Mouse (Mus musculus) forebrain, embryonic 10.5 days (tissue): ENCODE results near the gene Eml2. TPM values are rescaled to one million over a fixed set of nuclear protein-coding genes. Genes with fewer than 3 reads are reported as not detected.
A peak's percentile ranks its signal among the peaks of the same experiment; 100 is the strongest.

Experiments used
- DNase-seq: peaks from one replicate; pipeline ENCODE4 v3.0.0-alpha.2; 2017; ENCODE audit warnings: low spot score; ENCODE audit errors: extremely low spot score
- H3K27ac ChIP-seq: fragments of 300-500 bp; sonication (generic); 2 replicates; pipeline ENCODE4 v1.5.1; 2016; ENCODE audit warnings: mild to moderate bottlenecking
- H3K27me3 ChIP-seq: fragments of 300-500 bp; sonication (generic); 2 replicates; pipeline ENCODE4 v1.6.1; 2016; ENCODE audit warnings: mild to moderate bottlenecking; ENCODE audit not compliant: poor library complexity, severe bottlenecking
- H3K36me3 ChIP-seq: fragments of 300-500 bp; sonication (generic); replicated peaks from 2 replicates; pipeline ENCODE4 v1.6.1; 2016; ENCODE audit warnings: mild to moderate bottlenecking, moderate library complexity
- H3K4me1 ChIP-seq: fragments of 300-500 bp; sonication (generic); 2 replicates; pipeline ENCODE4 v1.6.1; 2016
- H3K4me3 ChIP-seq: fragments of 300-500 bp; sonication (generic); 2 replicates; pipeline ENCODE4 v1.5.1; 2016; ENCODE audit warnings: mild to moderate bottlenecking, moderate library complexity
- H3K9me3 ChIP-seq: fragments of 300-500 bp; sonication (generic); 2 replicates; pipeline ENCODE4 v1.6.1; 2016; ENCODE audit warnings: mild to moderate bottlenecking, moderate library complexity
- WGBS: fragments of 180-500 bp; shearing (Covaris S2); methylation state at CpG from one replicate; pipeline ENCODE4 v1.1.7; 2016; 5-methylcytosine and 5-hydroxymethylcytosine counted together
- microRNA counts: library from miRNA; unstranded; fragments of <30 nt; microRNA quantifications from one replicate; lab custom pipeline; 2017
- microRNA-seq: library from miRNA; unstranded; fragments of <30 nt; microRNA quantifications from one replicate; pipeline ENCODE4, GENCODE M21; 2017
- polyA plus RNA-seq: library from polyadenylated mRNA; unstranded; fragments of >200 nt; fragmentation: Nextera tagmentation; extraction: Ambion mirVana; gene quantifications from 2 replicates; pipeline ENCODE4 v1.2.1, GENCODE M21; 2016

The Eml2 gene
- polyA plus RNA-seq, 1 experiment from 2014 or later, result 6.4 TPM

- no peak for DNase-seq
- 92% methylated on average over 8 of the region's 8 CpGs for WGBS
- no peak overlapping the region for H3K27ac ChIP-seq
- H3K4me1 ChIP-seq, result peaks cover 13% of the 10 kb centered on the region
- peaks cover 29% of the 10 kb centered on the region for H3K36me3 ChIP-seq
- H3K27me3 ChIP-seq, result no peaks in the 10 kb centered on the region
- H3K4me3 ChIP-seq, result 0 out of 2 replicates have a peak overlapping the region, but pooled peaks have one; percentile 3
- H3K9me3 ChIP-seq, result no peaks in the 10 kb centered on the region
Measured at GRCm38 (mm10) chr7:19240905-19241463, 64.8 kb downstream of the Eml2 start.

GRCm38 (mm10) chr7:19242005-19242404 lies 65.8 kb downstream of the Eml2 start:
- Histone ChIP-seq H3K27ac (no peak overlapping the region), H3K36me3 (peaks cover 40% of the 10 kb centered on the region), H3K4me1 (peaks cover 13% of the 10 kb centered on the region), H3K4me3 (no peak overlapping the region), H3K27me3 (no peaks in the 10 kb centered on the region), H3K9me3 (no peaks in the 10 kb centered on the region)
- 93% methylated on average over 1 of the region's 1 CpGs for WGBS
- no peak for DNase-seq

GRCm38 (mm10) chr7:19243858-19244257 lies 67.6 kb downstream of the Eml2 start:
- Histone ChIP-seq H3K4me3 (no peak overlapping the region), H3K27ac (no peak overlapping the region), H3K4me1 (peaks cover 13% of the 10 kb centered on the region), H3K27me3 (no peaks in the 10 kb centered on the region), H3K9me3 (no peaks in the 10 kb centered on the region), H3K36me3 (peaks cover 47% of the 10 kb centered on the region)
- 92% methylated on average over 5 of the region's 5 CpGs for WGBS
- DNase-seq, result no peak

GRCm38 (mm10) chr7:19245083-19245482 lies 68.9 kb downstream of the Eml2 start:
- Histone ChIP-seq H3K4me3 (no peak overlapping the region; the same call in 1 of the 2 replicates), H3K4me1 (peaks cover under 1% of the 10 kb centered on the region), H3K9me3 (no peaks in the 10 kb centered on the region), H3K27me3 (no peaks in the 10 kb centered on the region), H3K27ac (no peak overlapping the region; the same call in 1 of the 2 replicates), H3K36me3 (peaks cover 49% of the 10 kb centered on the region)
- 88% methylated on average over 3 of the region's 3 CpGs for WGBS
- DNase-seq, result no peak

- DNase-seq, result no peak
- no peak overlapping the region for H3K27ac ChIP-seq
- H3K4me3 ChIP-seq, result no peak overlapping the region
- no peaks in the 10 kb centered on the region; the same call in 1 of the 2 replicates for H3K4me1 ChIP-seq
- WGBS, result 94% methylated on average over 1 of the region's 1 CpGs
- H3K9me3 ChIP-seq, result no peaks in the 10 kb centered on the region
- no peaks in the 10 kb centered on the region for H3K27me3 ChIP-seq
- H3K36me3 ChIP-seq, result peaks cover 37% of the 10 kb centered on the region
Measured at GRCm38 (mm10) chr7:19246855-19247254, 70.6 kb downstream of the Eml2 start.

- Histone ChIP-seq H3K4me3 (no peak overlapping the region), H3K4me1 (no peaks in the 10 kb centered on the region; the same call in 1 of the 2 replicates), H3K27ac (no peak overlapping the region), H3K27me3 (no peaks in the 10 kb centered on the region), H3K9me3 (no peaks in the 10 kb centered on the region), H3K36me3 (peaks cover 37% of the 10 kb centered on the region)
- no peak for DNase-seq
- WGBS, result 96% methylated on average over 2 of the region's 2 CpGs
Measured at GRCm38 (mm10) chr7:19247511-19247910, 71.3 kb downstream of the Eml2 start.

GRCm38 (mm10) chr7:19252078-19252477 lies 75.9 kb downstream of the Eml2 start:
- Histone ChIP-seq H3K4me3 (no peak overlapping the region), H3K27me3 (no peaks in the 10 kb centered on the region), H3K27ac (no peak overlapping the region), H3K36me3 (peaks cover 32% of the 10 kb centered on the region), H3K4me1 (no peaks in the 10 kb centered on the region), H3K9me3 (no peaks in the 10 kb centered on the region)
- 86% methylated on average over 4 of the region's 4 CpGs for WGBS
- no peak for DNase-seq

GRCm38 (mm10) chr7:19253437-19253836 lies 77.2 kb downstream of the Eml2 start:
- no peak for DNase-seq
- Histone ChIP-seq H3K9me3 (no peaks in the 10 kb centered on the region), H3K27ac (no peak overlapping the region), H3K27me3 (no peaks in the 10 kb centered on the region), H3K4me3 (no peak overlapping the region), H3K4me1 (peaks cover 11% of the 10 kb centered on the region), H3K36me3 (peaks cover 39% of the 10 kb centered on the region)
- WGBS, result 74% methylated on average over 5 of the region's 5 CpGs

- H3K36me3 ChIP-seq, result peaks cover 57% of the 10 kb centered on the region
- WGBS, result 86% methylated on average over 17 of the region's 17 CpGs
Measured at GRCm38 (mm10) chr7:19255395-19255794, 79.2 kb downstream of the Eml2 start.

More at GRCm38 (mm10) chr7:19255395-19255794, 79.2 kb downstream of the Eml2 start:
- peaks cover 11% of the 10 kb centered on the region for H3K4me1 ChIP-seq
- no peak overlapping the region for H3K27ac ChIP-seq
- H3K27me3 ChIP-seq, result no peaks in the 10 kb centered on the region
- H3K4me3 ChIP-seq, result no peak overlapping the region
- DNase-seq, result no peak
- no peaks in the 10 kb centered on the region for H3K9me3 ChIP-seq

MicroRNAs within 50 kb of the gene (microRNA counts, 519-probe panel; counts per million panel counts)
- 341 counts per million, percentile 65 among the panel's probes with 10 or more counts for microRNA mmu-miR-330 (lab: Ali Mortazavi, UCI)

Small RNAs within 50 kb of the gene (microRNA-seq; reads per million reads assigned to microRNA genes)
- 363 reads per million, percentile 62 among the genes with 10 or more reads in this experiment for gene Mir330

Other genes with a start within 250 kb of the Eml2 start
- gene Nanos2, start 189.0 kb upstream of the Eml2 start, polyA plus RNA-seq, result 0.15 TPM in 1 of 2 replicates, not detected in the other
- 3.9 and 4.4 TPM in 2 replicates for gene Mypop, start 185.2 kb upstream of the Eml2 start, polyA plus RNA-seq
- gene Irf2bp1, start 172.4 kb upstream of the Eml2 start, polyA plus RNA-seq, result 21.3 and 22.1 TPM in 2 replicates
- not detected in 2 replicates for gene Foxa3, start 152.9 kb upstream of the Eml2 start, polyA plus RNA-seq
- gene Sympk, start 152.0 kb upstream of the Eml2 start, polyA plus RNA-seq, result 41.2 and 46.3 TPM in 2 replicates
- gene Rsph6a, start 121.7 kb upstream of the Eml2 start, polyA plus RNA-seq, result not detected in 2 replicates
- gene Dmwd, start 100.2 kb upstream of the Eml2 start, polyA plus RNA-seq, result 14.4 and 16.3 TPM in 2 replicates
- gene Dmpk, start 92.6 kb upstream of the Eml2 start, polyA plus RNA-seq, result 8.3 and 9.1 TPM in 2 replicates
- 6.7 and 7.4 TPM in 2 replicates for gene Six5, start 81.8 kb upstream of the Eml2 start, polyA plus RNA-seq
- gene Gm4969, start 58.1 kb upstream of the Eml2 start, polyA plus RNA-seq, result 0.81 and 1.1 TPM in 2 replicates
- 17.8 and 18.4 TPM in 2 replicates for gene Fbxo46, start 56.6 kb upstream of the Eml2 start, polyA plus RNA-seq
- gene Qpctl, start 27.1 kb upstream of the Eml2 start, polyA plus RNA-seq, result 14.7 and 16.0 TPM in 2 replicates
- gene Snrpd2, start 26.7 kb upstream of the Eml2 start, polyA plus RNA-seq, result 183 and 193 TPM in 2 replicates
- 0.22 and 0.25 TPM in 2 replicates for gene Gipr, start 10.3 kb upstream of the Eml2 start, polyA plus RNA-seq
- 1.6 and 2.0 TPM in 2 replicates for gene Gpr4, start 36.1 kb downstream of the Eml2 start, polyA plus RNA-seq
- 50.7 and 51.4 TPM in 2 replicates for gene Opa3, start 51.9 kb downstream of the Eml2 start, polyA plus RNA-seq
- gene Vasp, start 95.4 kb downstream of the Eml2 start, polyA plus RNA-seq, result 47.4 and 56.9 TPM in 2 replicates
- 0.41 and 0.51 TPM in 2 replicates for gene Ppm1n, start 103.6 kb downstream of the Eml2 start, polyA plus RNA-seq
- gene Rtn2, start 106.2 kb downstream of the Eml2 start, polyA plus RNA-seq, result 32.1 and 33.1 TPM in 2 replicates
- gene Fosb, start 133.6 kb downstream of the Eml2 start, polyA plus RNA-seq, result 0.10 TPM in 1 of 2 replicates, not detected in the other
- 95.3 and 96.1 TPM in 2 replicates for gene Ercc1, start 168.4 kb downstream of the Eml2 start, polyA plus RNA-seq
- gene Cd3eap, start 183.1 kb downstream of the Eml2 start, polyA plus RNA-seq, result 30.9 and 32.2 TPM in 2 replicates
- 5.4 and 6.3 TPM in 2 replicates for gene Ppp1r13l, start 183.3 kb downstream of the Eml2 start, polyA plus RNA-seq
- gene Ercc2, start 205.6 kb downstream of the Eml2 start, polyA plus RNA-seq, result 26.9 and 28.7 TPM in 2 replicates
- 3.6 and 4.8 TPM in 2 replicates for gene Klc3, start 227.7 kb downstream of the Eml2 start, polyA plus RNA-seq
- not detected in 2 replicates for gene Ckm, start 228.4 kb downstream of the Eml2 start, polyA plus RNA-seq